Mouse (Mus musculus) heart, postnatal 0 days (tissue): ENCODE results near the gene Nol3.

Experiments
- CTCF ChIP-seq: IDR thresholded peaks from 2 replicates; pipeline ENCODE4 v1.5.1; 2016; ENCODE audit warnings: antibody characterized with exemption, control low read depth, low read depth
- EP300 ChIP-seq: IDR thresholded peaks from 2 replicates; pipeline ENCODE4 v1.6.1; 2016; ENCODE audit warnings: antibody characterized with exemption, low read depth

DNA sequence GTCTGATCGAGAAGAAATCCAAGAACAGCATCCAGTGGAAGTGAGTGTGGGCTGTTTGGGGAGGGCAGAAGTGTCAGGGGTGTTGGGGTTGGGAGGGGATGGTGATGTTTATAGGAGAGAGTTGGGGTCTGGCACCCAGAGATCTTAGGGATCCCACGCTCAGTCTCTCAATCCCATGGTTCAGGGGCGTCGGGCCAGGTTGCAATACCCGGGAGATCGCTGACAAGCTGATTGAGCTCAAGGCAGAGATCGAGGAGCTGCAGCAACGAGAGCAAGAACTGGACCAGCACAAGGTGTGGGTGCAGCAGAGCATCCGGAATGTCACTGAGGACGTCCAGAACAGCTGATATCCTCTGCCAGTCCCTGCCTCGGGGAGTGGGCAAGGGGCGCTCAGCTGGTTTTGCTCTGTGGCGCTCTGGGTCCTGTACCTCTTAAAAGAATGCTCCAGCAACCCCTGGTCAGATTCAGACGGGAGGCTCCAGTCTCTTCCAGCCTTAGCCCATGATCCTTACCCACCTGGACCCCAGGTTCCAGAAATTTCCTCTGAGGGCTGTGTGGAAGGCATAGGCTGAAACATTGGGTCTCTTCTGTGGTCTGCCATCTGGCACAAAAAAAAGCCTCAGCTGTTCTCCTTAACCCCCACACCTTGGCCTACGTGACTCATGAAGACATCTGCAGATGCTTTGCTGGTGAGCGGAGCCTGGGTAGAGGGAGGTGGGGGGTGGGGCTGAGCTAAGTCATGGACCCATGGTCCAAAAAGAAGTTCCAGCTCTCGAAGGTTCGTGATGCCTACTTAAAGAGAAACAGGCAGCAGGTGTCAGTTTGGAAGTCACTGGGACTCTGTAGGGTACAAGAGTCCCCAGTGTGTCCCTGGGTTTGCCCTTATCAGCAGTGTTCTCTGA, 22.7 kb downstream of the Nol3 start:
- TF ChIP-seq EP300 (no peak), CTCF (no peak)
